Mouse (Mus musculus) neutrophil, adult 5-6 weeks (primary cell): Measurements from ENCODE around the gene Iba57. TPM values are rescaled to one million over a fixed set of nuclear protein-coding genes. Genes with fewer than 3 reads are reported as not detected.

Source experiments
- ATAC-seq: fragments of 151-379, 151-347 bp; 2 replicates; pipeline ENCODE4 v1.8.0; 2017; ENCODE audit warnings: mild to moderate bottlenecking, moderate TSS enrichment; ENCODE audit not compliant: insufficient number of reproducible peaks, poor library complexity, low FRiP score, severe bottlenecking; ENCODE audit errors: extremely low read depth
- total RNA-seq: library from RNA; stranded (forward); fragments of 200-1000 nt; gene quantifications from 2 replicates; pipeline ENCODE4 v1.2.3, GENCODE M21; 2017

Iba57 gene
- total RNA-seq, 1 experiment from 2014 or later, result 7.7 TPM

- no peak for ATAC-seq
These were observed 13.4 kb upstream of the Iba57 start for GRCm38 (mm10) chr11:59176921-59177320.

DNA sequence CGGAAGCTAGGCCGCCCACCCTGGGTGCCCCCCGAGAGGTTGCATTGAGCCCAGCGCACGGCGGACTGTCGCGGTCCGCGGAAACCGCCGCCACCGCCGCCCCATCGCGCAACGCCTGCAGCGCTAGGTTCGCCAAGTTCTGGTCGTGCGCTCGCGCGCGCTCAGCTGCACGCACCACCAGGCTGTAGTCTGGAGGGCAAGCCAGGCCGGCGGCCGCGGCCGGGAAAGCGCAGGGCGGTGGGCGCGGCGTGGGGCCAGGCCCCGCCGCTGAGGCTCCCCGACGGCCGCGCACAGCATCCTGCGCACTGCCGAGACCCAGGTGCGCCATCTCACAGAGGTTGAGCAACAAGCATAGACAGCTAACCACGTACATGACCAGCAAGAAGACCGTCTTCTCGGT lies 12.9 kb upstream of the Iba57 start:
- no peak for ATAC-seq

DNA sequence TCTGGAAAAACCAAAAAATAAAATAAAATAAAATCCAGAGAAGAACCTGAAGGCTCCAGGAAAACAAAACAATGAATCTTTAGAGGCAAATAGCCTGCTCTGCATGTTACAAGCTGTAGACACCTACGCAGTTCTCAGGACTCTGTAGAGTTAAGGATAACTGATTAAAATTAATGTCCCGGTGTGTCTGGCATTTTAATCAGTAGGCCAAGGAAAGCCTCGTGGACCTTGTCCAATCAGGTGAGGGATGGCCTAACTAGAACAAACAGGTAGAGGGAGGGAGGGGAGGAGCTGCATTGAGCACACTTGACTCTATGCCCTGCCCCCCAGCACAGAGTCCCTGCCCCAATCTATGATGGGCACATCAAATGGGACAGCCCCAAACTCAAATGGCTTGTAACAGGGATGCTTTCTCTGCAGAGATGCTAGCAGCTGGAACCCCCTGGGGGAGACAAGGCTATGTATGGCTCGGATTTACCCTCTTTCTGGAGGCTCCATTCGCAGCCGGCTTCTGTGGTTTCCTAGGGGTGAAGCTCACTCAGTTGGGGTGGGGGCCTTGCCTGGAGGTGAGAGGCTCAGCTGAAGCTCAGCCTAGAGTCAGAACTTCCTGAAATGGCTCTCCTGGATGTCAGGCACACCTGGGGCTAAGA lies 10.8 kb upstream of the Iba57 start:
- ATAC-seq, result no peak

DNA sequence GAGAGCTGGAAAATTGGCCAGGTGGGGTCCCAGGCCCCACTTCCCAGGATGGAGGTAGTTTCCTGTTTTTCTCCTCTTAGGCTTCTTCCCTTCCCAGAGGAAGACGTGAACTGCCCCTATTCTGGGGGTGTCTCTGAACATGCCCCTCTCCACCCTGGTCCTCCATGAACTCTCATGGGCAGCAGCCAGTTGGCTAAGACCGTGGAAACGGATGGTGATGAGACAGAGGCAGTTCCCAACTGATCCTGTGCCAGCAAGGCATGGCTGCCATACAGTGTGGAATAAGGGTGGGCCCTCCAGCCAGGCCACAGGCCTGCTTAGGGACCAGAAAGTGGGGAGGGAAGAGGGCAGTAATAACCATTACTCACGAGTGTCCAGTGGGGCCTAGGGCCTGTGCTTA lies 7.0 kb upstream of the Iba57 start:
- ATAC-seq, result no peak

DNA sequence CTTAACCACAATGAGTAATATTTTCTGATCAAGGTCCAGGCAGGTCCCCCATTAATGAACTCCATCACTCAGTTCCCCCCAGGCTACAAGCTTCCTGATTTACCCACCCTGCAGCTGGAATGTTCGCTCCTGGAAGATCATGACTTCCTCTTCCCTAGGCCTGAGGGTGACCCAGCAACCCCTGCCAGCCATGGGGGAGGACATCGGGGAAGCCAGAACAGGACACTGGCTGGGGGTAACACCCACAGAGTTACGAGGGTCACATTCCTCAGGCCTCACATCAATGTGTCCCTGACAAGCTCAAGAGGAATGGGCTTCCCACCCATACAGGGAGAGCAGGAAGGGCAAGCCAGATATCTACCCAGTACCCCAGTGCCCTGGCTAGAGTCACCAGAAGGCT lies 6.3 kb upstream of the Iba57 start:
- no peak for ATAC-seq

GRCm38 (mm10) chr11:59165616-59166241 lies 2.2 kb upstream of the Iba57 start:
- ATAC-seq, result no peak

- ATAC-seq, result no peak
These were observed 845 bp upstream of the Iba57 start for GRCm38 (mm10) chr11:59164384-59164783.

- ATAC-seq, result no peak
These were observed 890 bp downstream of the Iba57 start for GRCm38 (mm10) chr11:59162443-59163254.

DNA sequence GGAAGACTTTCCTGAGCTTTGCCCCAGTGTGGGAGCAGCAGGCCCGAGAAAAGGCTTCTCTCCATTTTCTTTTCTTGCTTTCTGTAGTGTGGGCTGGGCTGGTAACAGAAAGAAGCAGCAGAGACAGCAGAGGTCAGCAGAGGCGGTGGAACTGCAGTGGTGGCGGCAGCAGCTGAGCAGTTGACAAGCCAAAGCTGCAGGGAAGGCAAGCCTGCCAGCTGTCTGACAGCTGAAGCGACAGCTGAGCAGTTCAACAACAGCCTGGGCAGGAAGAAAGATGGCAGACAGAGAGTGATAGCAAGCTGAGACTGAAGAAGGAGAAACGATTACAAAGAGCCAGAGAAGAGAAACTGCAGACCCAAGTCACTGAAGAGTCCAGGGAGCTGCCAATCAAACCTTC lies 2.1 kb downstream of the Iba57 start:
- ATAC-seq, result no peak

DNA sequence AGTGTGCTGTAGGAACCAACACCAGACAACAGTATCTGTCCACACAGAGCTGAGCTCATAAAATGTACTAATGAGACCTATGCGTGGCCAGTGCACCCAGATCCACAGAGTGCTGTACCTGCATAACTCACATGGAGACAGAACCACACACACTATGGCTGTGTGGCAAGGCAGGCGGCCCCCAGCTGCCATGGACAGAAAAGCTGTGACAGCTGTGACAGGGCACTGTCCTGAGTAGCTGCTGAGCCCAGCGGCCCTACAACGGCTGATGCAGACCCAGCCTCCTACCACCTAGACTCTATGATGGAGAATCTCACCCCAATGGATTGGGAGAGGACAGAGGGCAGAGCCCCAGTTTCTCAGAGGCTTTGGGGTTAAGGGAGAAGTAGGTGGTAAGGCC lies 4.0 kb downstream of the Iba57 start:
- no peak for ATAC-seq

- ATAC-seq, result no peak
These were observed 4.4 kb downstream of the Iba57 start for GRCm38 (mm10) chr11:59159099-59159498.

DNA sequence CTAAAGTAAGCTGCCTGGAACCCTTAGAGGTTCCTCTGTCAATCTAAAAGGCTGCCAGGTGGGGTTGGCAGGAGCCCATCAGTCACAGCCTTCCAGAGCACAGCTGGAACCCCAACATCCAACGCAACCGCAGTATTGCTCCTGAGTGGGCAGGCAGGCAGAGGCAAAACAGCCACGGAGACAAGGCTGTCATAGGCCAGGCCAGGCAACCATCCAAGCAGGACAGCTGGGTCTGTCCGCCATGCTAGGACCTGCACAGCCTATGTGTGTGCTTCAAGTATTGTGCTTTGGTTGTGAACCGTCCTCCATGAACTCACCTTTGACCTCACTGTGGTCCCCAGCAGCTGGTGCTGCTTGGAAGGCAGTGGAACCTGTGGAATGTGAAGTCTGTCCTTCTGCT lies 7.6 kb downstream of the Iba57 start:
- ATAC-seq, result no peak

DNA sequence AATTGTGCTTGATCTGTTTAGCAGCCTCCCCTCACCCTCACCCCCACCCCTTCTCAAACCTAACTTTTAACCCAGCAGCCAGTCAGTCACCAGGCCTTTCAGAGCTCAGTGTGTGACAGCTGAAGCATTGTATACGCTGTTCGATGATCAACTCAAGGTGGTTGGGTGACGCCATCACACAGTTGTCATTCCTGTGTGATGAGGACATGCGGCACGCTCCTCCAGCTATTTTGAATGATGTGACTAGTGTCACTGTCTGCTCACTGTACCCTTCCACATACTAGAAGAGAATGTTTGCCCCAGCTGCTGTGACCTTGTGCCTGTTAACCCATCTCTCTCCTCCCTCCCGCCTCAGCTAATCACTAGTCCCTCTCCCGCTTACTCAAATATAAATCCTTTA lies 9.3 kb downstream of the Iba57 start:
- no peak for ATAC-seq

GRCm38 (mm10) chr11:59151729-59152128 lies 11.8 kb downstream of the Iba57 start:
- no peak for ATAC-seq

DNA sequence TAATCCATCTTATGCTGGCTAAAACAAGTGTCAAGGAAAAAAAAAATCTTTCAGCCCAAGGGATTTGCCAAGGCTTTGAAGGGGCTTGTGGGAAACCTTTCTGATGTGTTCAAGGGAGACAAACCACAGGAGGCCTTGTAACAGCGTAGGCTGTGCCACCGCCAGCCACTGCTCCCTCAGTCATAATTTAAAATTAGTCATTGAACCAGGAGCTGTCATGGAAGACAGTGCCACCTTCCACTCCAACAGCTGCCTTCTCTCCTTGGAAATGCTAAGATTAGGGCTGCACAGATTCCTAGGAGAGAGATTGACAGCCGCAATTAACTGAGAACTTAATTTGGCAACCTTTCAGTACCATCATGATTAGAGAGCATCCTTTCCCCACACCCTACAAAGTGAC lies 14.2 kb downstream of the Iba57 start:
- no peak for ATAC-seq

DNA sequence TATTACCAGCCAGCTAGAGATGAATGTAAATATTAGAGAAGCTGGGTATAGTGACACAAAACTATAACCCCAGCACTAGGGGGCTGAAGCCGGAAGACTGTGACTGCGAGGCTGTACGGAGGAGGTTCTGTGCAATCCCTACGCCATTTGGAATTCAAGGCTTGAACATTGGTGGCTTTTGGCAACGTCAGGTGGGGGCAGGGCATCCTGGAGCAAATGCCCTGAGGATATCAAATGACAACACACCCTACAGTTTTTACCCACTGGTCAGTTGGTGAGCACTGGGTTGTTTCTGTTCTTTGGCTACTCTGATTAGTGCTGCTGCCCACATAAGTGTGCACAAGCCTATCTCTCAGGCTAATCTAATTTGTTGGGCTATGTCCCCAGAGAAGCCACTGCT lies 20.6 kb downstream of the Iba57 start:
- no peak for ATAC-seq

DNA sequence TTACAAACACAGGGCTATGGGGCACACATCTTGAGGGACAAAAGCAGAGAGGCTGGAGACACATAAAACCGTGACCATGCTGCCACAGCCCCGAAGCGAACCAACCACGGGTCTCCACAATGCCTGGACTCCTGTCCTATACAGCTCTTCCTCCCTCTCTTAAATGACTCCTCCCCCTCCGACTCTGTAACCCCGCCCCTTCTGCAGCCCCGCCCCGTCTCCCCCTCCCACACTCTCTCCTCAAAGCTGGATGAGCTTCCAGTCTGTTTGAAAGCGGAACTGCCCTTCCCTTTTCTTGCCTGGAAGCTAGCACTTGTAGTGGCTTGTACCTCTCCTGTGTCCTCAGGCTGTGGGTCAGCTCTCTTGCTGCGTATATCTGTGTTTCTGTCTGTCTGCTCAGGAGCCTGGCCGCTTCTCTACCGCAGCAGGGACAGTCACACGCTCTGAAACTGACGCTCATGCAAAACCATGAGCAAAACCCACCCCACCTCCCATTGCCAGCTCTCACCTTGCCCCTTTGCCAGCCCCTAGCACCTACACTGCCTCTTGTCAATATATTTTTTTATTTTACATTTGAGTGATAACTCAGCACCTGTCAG lies 21.7 kb downstream of the Iba57 start:
- no peak for ATAC-seq

GRCm38 (mm10) chr11:59138537-59139486 lies 24.7 kb downstream of the Iba57 start:
- ATAC-seq, result no peak
